Mouse (Mus musculus) subcutaneous adipose tissue, adult 2 months (tissue): ENCODE measurements around the gene Esp6. TPM values are rescaled to one million over a fixed set of nuclear protein-coding genes. Genes with fewer than 3 reads are reported as not detected.

Experiments used
- polyA plus RNA-seq: library from polyadenylated mRNA; depleted of rRNA; stranded (reverse); fragments of >200 nt; gene quantifications from 2 replicates; pipeline ENCODE4 v1.2.3, GENCODE M21; 2012; ENCODE audit warnings: low replicate concordance; rRNA removed

The Esp6 gene
- not detected in 2 replicates for polyA plus RNA-seq

DNA sequence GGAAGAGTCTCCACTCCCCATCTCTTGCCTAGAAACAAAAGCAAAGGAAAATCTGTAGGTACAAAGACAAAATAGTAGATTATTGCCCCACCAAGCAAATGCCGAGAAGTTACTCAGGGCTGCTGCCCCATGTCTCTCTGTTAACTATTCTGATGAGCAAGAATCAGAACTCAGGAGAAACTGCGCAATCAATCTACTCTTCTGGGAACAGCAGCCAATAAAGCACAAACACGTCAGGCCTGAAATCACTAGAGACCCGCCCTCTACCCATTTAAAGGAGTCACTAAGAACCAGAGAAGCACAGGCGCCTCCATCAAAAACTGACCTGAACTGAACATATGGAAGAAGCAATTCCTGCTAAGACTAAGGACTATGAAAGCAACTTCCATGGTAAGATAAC, at the start of gene Esp6:
Esp6 (plus strand) TSS at position 301 of the 400 bp plus-strand sequence.

GRCm38 (mm10) chr17:40519818-40520217, 41.5 kb upstream of the Esp6 start, which contains the start of gene Esp8:
Gene Esp8 (plus strand): TSS chr17:40520022.

DNA sequence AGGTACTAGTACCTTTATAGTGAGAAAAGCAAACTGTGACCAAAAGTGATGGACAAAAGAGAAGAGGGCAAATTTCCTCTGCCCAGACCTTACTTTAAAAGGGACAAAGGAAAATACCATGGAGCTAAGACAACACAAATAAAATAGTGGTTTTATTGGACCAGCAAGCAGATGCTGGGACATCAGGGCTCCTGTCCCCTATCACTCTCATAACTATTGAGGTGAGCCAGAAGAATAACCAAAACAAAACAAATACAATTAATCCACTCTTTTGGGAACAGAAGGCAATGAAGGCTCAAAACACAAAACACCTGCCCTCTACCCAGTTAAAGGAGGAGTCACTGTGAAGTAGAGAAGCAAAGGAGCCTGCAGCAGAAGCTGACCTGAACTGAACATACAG, 37.0 kb downstream of the Esp6 start, which contains the start of gene Esp4:
Esp4 (plus strand) TSS at position 301 of the 400 bp plus-strand sequence.

Other genes with a start within 250 kb of the Esp6 start
- gene Crisp1, start 242.3 kb upstream of the Esp6 start, polyA plus RNA-seq, result 0.96 and 2.5 TPM in 2 replicates
- not detected in 2 replicates for gene Esp8, start 41.5 kb upstream of the Esp6 start, polyA plus RNA-seq
- gene Esp4, start 37.1 kb downstream of the Esp6 start, polyA plus RNA-seq, result not detected in 2 replicates
- not detected in 2 replicates for gene Esp3, start 70.6 kb downstream of the Esp6 start, polyA plus RNA-seq
- gene Esp1, start 165.6 kb downstream of the Esp6 start, polyA plus RNA-seq, result not detected in 2 replicates
- 1.3 TPM in 1 of 2 replicates, not detected in the other for gene Crisp2, start 245.5 kb downstream of the Esp6 start, polyA plus RNA-seq
- not detected in 2 replicates for gene Rhag, start 249.6 kb downstream of the Esp6 start, polyA plus RNA-seq